Mouse (Mus musculus) C2C12 (cell line): ENCODE measurements around the gene Plagl1.

Source experiments
- CEBPB ChIP-seq: IDR thresholded peaks from one replicate; pipeline ENCODE4 v1.6.1; 2011; ENCODE audit warnings: low read depth, mild to moderate bottlenecking, control low read depth, moderate library complexity
- CTCF ChIP-seq: IDR thresholded peaks from one replicate; pipeline ENCODE4 v1.5.1; 2011; ENCODE audit not compliant: control insufficient read depth, insufficient read depth, insufficient read length
- FOSL1 ChIP-seq: IDR thresholded peaks from one replicate; pipeline ENCODE4 v1.8.0; 2011; ENCODE audit warnings: mild to moderate bottlenecking, low read length; ENCODE audit not compliant: poor library complexity, insufficient read depth, severe bottlenecking
- MAX ChIP-seq: IDR thresholded peaks from one replicate; pipeline ENCODE4 v1.6.1; 2011; ENCODE audit warnings: mild to moderate bottlenecking, control low read depth
- MYOD1 ChIP-seq: IDR thresholded peaks from one replicate; pipeline ENCODE4 v1.6.1; 2011; ENCODE audit warnings: low read depth; ENCODE audit not compliant: control insufficient read depth, insufficient read length
- MYOG ChIP-seq: IDR thresholded peaks from one replicate; pipeline ENCODE4 v1.6.1; 2011; ENCODE audit not compliant: control insufficient read depth, insufficient read length; ENCODE audit errors: extremely low read depth
- USF1 ChIP-seq: IDR thresholded peaks from one replicate; pipeline ENCODE4 v1.6.1; 2011; ENCODE audit warnings: low read depth, mild to moderate bottlenecking, control low read depth, moderate library complexity

- TF ChIP-seq CEBPB: no peak
- TF ChIP-seq CTCF: no peak
- no peak for TF ChIP-seq MYOG
- TF ChIP-seq MYOD1: no peak
- no peak for TF ChIP-seq FOSL1
- TF ChIP-seq MAX: no peak
- TF ChIP-seq USF1: no peak
Observed at GRCm38 (mm10) chr10:13062373-13062772, 2.1 kb downstream of the Plagl1 start.
